8 mouse cellular contexts compared by ENCODE assay signal in genomic region chr7:71411293-71412011, GRCm38 (mm10).
DNase-seq lines count a peak whose midpoint lies in the region; ATAC-seq lines count a peak whose summit lies in the region.

No protein-coding gene starts in this region.

- intact Hi-C loops in heart, postnatal 36 days (cut with DNase I), result loop anchor here (1.0 to 10.0 kb wide), 10 partner anchors 27 to 1920 kb away; partner anchors contain the start of gene Nr2f2

- ATAC-seq in embryonic facial prominence, embryonic 15.5 days (ENCODE audit: insufficient number of reproducible peaks, low FRiP score, low TSS enrichment, low read depth), result peak; percentile 65

- no peaks in the 10 kb centered on the region for H3K36me3 ChIP-seq in embryonic facial prominence, embryonic 15.5 days
- no peaks in the 10 kb centered on the region for H3K36me3 ChIP-seq in limb, embryonic 10.5 days
- H3K36me3 ChIP-seq in midbrain, embryonic 10.5 days, result no peaks in the 10 kb centered on the region

- H3K27me3 ChIP-seq in embryonic facial prominence, embryonic 15.5 days, result peaks cover 17% of the 10 kb centered on the region
- H3K27me3 ChIP-seq in limb, embryonic 10.5 days (ENCODE audit: low read depth, poor library complexity, severe bottlenecking), result peaks cover 22% of the 10 kb centered on the region; the same call in 1 of the 2 replicates
- H3K27me3 ChIP-seq in midbrain, embryonic 10.5 days (ENCODE audit: low read depth, poor library complexity, severe bottlenecking), result peaks cover 68% of the 10 kb centered on the region

- peak overlapping the region; percentile 58 for H3K4me2 ChIP-seq in embryonic facial prominence, embryonic 15.5 days (replicated peaks)

- H3K9me3 ChIP-seq in embryonic facial prominence, embryonic 15.5 days (replicated peaks), result no peaks in the 10 kb centered on the region
- no peaks in the 10 kb centered on the region for H3K9me3 ChIP-seq in limb, embryonic 10.5 days (replicated peaks)
- no peaks in the 10 kb centered on the region for H3K9me3 ChIP-seq in midbrain, embryonic 10.5 days (replicated peaks)

- peak overlapping the region; percentile 38 for H3K4me3 ChIP-seq in embryonic facial prominence, embryonic 15.5 days (replicated peaks)
- peak overlapping the region; percentile 44 for H3K4me3 ChIP-seq in limb, embryonic 10.5 days
- peak overlapping the region; percentile 47 for H3K4me3 ChIP-seq in midbrain, embryonic 10.5 days

- peak; percentile 1 for DNase-seq in brain, embryonic 18.5 days (ENCODE audit: low read depth, low spot score)
- DNase-seq in heart, postnatal 36 days, result peak; percentile 43 to 70
- peak; percentile 57 for DNase-seq in limb, embryonic 10.5 days (ENCODE audit: low spot score)
- peak; percentile 73 for DNase-seq in midbrain, embryonic 10.5 days (ENCODE audit: low spot score)
- no peak for DNase-seq in layer of hippocampus, adult 8-10 months (ENCODE audit: low spot score in 2 of 2)
- DNase-seq in natural killer cell, adult 2 months (ENCODE audit: low spot score in 2 of 2), result no peak
- DNase-seq in thymus, postnatal 10 days (ENCODE audit: low spot score in 2 of 2), result no peak

- peak overlapping the region; percentile 25; the same call in 1 of the 2 replicates for H3K27ac ChIP-seq in embryonic facial prominence, embryonic 15.5 days (replicated peaks)
- peak overlapping the region; percentile 70 for H3K27ac ChIP-seq in limb, embryonic 10.5 days
- H3K27ac ChIP-seq in midbrain, embryonic 10.5 days (replicated peaks), result peak overlapping the region; percentile 84

- no peak overlapping the region for H3K9ac ChIP-seq in embryonic facial prominence, embryonic 15.5 days

- peaks cover 6% of the 10 kb centered on the region for H3K4me1 ChIP-seq in embryonic facial prominence, embryonic 15.5 days
- peaks cover 12% of the 10 kb centered on the region for H3K4me1 ChIP-seq in limb, embryonic 10.5 days
- peaks cover 26% of the 10 kb centered on the region for H3K4me1 ChIP-seq in midbrain, embryonic 10.5 days

- 6% methylated on average over 14 of the region's 14 CpGs for WGBS in embryonic facial prominence, embryonic 15.5 days
- 16% methylated on average over 14 of the region's 14 CpGs for WGBS in limb, embryonic 10.5 days
- 6% methylated on average over 14 of the region's 14 CpGs for WGBS in midbrain, embryonic 10.5 days

Comparison
In these comparisons a context has a peak if more than half of its experiments do, and no peak if none do; other contexts are left out.
1. DNase-seq: peak in brain, embryonic 18.5 days (single experiment), heart, postnatal 36 days (2 of 2), limb, embryonic 10.5 days (single experiment) and midbrain, embryonic 10.5 days (single experiment); none in layer of hippocampus, adult 8-10 months (0 of 2), natural killer cell, adult 2 months (0 of 2) and thymus, postnatal 10 days (0 of 2).
2. H3K27ac ChIP-seq: peak in every context shown above with its lines; median percentile 84 in midbrain, embryonic 10.5 days; 70 in limb, embryonic 10.5 days; 25 in embryonic facial prominence, embryonic 15.5 days.
3. Peak in every context shown above with its lines, with median percentiles within 50 percentile points of each other: H3K4me3 ChIP-seq.